Mouse (Mus musculus): Measurements from ENCODE around the gene Gm6583.

Gene Gm6583

DNA sequence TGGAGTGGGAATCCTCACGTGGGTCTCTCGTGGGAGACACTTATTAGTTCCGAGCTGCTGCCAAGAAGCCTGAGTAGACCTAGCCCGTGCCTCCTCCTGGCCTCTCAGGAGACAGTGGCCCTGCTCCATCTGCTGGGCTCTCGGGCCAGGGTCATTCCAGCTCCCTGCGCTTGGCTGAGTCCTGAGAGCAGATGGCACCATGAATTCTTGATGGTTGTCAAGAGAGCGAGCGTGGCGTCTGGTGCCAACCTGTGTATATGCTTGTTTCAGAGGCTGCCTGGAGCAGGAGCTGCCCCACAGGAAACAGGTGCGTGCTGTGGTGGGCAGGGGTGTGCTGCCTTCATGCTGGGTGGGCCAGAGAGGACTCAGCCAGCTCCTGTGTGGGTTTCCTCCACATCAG is 12.8 kb upstream of the Gm6583 start:
- no peak for DNase-seq (ENCODE audit: low read depth, low spot score)

DNA sequence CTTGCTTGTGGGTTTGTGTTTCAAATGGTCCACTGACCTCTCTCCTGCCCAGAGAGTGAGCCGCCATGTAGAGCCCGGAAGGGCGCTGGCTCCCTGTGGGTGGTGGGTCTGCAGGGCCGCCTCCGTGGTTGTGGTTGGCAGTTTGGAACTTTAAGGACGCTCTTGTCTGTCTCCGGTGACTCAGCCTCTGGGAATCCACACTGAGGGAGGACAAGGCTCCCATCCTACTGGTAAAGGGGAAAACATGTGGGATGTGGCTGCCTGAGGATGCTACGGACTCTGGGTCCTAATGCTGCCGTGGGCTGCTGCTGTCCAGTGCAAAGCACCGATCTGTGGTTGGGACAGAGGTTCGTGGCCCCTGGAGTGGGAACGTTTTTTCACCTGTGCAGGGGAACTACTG is 12.1 kb upstream of the Gm6583 start:
- DNase-seq (ENCODE audit: low read depth, low spot score), result no peak

DNA sequence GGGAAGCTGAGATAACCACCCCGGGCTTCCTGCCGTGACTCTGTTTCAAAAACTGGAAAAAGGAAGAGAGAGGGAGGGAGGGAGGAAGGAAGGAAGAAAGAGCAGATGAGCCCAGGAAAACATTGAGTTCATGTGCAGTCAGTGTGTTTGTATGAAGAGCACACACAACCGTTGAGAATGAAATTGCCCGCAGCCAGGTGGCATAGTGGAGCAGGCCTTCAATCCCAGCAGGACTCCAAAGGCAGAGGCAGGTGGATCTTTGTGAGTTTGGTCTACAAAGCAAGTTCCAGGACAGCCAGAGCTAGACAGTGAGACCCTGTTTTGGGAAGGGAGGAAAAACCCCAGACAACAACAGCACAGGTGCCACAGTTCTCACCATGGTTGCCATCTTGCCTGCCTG is 11.5 kb upstream of the Gm6583 start:
- DNase-seq (ENCODE audit: low read depth, low spot score), result no peak

DNA sequence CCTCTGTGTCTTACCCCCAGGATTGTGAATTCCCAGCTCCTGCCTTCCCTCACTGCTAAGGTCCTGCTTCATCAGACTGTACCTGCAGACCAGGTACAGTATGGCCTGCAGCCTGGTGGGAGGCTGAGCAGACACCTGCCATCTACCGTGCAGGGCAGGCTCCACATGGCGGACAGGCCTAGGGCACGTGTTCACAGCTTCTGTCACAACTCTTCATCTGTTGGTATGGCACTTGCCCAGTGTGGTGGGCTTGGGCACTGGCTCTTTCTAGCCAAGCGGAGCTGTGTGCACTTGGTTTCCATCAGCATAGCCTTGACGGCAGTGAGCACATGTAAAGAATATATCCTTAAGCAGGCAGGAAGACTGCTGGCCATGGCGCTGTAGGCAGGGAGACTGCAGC is 11.0 kb upstream of the Gm6583 start:
- no peak for DNase-seq (ENCODE audit: low read depth, low spot score)

DNA sequence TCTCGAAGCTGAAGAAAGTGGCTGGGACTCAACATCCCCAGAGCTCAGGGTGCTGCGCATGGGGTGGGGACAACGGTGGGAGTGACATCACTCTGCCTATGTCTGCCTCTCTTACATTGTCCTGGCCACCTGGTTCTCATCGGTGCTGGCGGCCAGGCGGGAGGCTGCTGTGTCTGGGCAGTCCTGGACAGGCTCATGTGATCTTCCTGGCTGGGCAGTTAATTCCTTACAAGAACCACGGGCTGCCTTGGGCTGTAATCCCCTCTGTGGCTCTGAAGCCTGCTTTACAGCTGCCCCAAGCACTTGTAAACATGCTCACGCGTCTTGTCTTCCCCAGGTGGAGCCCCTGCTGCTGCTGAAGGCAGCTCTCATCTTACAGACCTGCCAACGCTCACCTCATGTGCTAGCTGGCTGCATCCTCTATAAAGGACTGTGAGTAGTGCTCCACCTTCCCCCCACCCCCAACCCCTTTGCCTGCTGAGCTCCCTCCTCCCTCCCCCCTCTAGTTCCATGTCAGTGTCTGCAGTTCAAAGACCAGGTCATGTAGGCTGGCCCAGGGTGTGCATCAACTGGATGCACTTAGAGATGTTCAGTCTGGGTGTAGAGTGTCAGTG is 8.5 kb upstream of the Gm6583 start:
- peak; percentile 23 for DNase-seq (ENCODE audit: low read depth, low spot score)

DNA sequence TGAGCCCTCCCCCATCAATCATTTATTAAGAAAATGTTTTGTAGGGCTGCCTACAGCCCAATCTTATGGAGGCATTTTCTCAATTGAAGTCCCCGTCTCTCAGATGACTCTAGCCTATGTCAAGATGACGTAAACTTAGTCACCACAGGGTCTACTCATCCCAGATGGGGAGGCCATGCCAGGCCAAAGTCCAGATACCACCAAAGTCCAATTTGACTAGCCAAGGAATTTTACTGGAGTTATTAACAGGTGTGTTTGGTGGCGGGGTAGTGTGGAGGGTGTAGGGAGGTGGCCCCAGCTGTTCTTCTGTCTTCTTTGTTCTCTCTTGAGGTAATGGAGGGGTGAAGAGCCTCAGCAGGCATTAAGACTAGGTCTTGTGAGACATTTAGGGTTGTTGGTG is 4.2 kb upstream of the Gm6583 start:
- DNase-seq (ENCODE audit: low read depth, low spot score), result no peak

DNA sequence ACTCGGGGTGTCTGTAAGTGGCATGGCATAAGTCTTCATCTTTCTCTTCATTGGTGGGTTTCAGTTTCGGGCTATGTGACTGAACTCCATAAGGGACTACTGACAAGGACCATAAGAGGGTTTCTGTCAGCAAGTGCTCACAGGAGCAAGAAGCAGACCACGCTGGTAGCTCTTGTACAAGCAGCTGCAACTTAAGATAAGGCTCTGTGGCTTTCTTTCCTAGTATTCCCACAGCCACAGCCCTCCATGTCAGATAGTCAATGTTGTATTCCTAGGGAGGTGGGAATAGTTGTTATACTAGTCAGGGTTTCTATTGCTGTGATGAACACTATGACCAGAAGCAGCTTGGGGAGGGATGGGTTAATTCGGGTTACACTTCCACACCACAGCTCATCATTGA is 3.7 kb upstream of the Gm6583 start:
- DNase-seq (ENCODE audit: low read depth, low spot score), result no peak

DNA sequence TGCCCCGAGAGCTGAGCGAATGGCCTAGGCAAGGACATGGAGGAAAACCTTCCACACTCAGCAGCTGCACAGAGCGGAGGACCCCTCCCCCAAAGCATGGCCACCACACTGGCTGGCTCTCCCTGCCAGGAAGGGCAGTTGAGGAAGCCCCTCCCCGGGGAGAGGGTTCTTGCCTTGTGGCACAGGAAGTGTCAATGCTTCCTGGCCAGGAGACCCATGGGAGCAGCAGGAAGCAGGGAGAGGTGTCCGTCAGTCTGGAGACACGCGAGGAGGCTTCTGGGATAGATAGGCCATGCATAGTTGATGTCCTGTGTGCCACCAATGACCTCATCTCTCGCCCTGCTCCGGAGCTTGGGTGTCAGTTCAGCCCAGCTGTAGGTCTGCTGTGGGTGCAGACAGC is 489 bp upstream of the Gm6583 start:
- no peak for DNase-seq (ENCODE audit: low read depth, low spot score)

DNA sequence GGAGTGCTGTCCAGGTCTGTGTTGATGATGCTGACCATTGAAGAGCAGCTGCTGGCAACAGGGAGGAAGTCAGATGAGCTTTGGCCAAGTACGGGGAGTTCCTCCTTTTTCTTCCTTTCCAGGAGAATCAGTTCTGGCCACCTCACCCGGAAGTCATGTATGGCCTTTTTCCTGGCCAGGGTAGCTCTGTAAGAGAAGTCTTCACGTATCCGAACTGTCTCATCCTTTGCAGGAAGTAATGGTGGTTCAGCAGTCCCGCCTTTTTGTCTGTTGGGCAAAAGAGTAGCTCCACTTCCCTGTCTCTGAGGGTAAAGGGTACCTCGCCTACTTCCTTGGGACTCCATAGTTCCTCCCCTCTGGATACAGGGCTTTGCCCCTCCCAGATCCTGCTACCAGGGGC is 340 bp downstream of the Gm6583 start:
- DNase-seq (ENCODE audit: low read depth, low spot score), result no peak

DNA sequence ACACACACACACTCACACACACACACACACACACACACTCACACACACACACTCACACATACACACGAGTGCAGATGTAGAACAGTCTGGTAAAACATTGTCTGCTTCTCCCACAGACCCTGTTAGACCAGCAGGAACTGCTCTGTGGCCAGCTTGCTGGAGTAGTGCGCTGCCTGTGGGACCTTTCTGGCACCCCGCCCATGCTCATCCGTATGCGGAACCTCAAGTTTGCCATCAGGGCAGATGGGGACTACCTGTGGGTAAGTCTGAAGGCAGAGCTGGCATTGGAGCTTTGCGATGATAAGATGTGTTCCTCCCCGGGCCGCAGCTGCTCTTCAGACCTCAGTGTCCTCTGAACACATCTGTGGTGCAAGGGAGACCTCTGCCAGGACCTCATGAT is 6.7 kb downstream of the Gm6583 start:
- no peak for DNase-seq (ENCODE audit: low read depth, low spot score)

DNA sequence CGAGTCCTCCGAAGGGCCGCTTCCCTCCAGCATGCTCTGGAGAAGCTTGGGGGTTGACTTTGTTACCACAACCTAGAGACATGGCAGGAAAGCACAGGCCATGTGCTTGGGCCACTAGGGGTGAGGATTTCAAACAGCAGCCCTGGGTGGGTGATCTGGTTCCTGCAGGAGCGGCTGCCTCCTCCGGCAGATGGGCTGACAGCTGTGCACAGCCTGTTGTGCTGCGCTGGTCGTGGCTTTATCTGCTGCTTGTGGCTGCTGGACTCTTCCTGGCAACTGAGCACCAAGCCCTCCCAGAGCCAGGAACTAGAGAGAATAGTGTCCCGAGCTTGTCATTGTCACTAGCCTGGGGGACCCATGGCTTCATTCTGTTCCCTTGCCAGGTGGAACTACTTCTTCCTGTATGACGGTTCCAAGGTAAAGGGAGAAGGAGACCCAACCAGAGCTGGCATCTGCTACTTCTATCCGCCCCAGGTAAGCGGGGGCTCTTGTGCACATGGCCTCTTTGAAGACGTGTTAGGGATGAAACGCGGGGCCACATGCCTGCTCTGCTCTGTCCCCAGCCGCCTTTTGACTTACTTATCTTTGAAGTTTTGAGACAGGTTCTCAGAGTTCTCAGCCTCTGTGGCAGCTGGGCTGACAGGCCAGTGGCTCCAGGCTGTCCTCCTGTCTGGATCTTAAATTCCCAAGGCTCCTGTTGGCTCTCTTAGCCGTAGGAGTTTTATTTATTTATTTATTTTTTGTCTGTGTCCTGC is 9.4 kb downstream of the Gm6583 start:
- DNase-seq (ENCODE audit: low read depth, low spot score), result no peak

DNA sequence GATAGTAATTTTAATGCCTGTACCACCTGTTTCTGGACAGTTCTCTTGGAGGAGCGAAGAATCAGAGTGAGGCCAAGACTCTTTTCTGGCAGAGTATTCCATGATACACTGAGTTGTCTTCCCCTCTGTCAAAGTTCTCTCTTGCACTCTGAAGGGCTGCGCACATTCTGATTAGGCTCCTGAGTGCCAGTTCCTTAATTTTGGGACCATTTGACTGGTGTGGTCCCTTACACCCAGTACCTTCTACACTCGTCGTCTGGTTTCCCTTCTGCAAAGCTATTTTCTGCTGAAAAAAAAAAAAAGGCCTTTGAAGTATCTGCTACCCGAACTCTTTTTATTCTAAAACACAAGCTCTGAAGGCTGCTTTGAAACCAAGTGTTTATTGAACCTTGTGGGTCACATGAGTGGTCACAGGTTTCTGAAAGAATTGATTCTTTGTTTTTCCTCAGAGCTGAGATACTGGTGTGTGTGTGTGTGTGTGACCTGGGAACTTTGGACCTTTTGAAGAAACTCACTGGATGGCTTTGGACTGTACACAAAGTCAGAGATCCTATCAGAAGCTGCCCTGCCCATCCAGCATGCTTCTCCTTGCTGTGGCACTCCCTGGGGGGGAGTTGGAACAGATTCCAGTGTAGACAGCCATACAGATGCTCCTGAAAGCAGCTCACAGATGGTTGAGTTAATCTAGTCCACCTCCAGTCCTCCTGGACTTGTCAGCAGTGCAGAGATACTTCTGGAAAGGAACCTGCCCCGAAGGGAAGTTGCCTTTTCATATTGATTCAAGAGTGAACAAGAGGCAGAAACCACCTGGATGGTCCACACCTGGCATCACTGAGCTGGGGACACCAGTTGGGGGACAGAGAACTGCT is 11.5 kb downstream of the Gm6583 start:
- no peak for DNase-seq (ENCODE audit: low read depth, low spot score)

DNA sequence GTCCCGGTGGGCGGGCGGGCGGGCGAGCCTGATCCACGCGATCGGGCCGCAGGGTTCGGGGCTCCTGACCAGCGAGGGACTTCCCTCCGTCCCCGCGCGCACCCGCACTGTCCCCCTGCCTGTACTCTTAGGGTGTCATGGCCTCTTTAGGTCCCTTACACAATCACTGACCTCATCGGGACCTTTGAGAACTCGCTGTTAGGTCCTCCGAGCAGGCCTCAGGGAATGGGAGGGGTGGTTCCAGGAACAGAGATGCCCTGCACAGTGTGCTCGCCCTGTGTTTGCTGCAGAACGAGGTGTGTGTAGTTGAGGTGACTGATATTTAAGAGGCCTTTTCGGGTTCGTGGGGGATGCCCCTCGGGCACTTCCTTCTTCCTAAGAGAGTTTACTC is 12.6 kb downstream of the Gm6583 start:
- DNase-seq (ENCODE audit: low read depth, low spot score), result peak; percentile 13

DNA sequence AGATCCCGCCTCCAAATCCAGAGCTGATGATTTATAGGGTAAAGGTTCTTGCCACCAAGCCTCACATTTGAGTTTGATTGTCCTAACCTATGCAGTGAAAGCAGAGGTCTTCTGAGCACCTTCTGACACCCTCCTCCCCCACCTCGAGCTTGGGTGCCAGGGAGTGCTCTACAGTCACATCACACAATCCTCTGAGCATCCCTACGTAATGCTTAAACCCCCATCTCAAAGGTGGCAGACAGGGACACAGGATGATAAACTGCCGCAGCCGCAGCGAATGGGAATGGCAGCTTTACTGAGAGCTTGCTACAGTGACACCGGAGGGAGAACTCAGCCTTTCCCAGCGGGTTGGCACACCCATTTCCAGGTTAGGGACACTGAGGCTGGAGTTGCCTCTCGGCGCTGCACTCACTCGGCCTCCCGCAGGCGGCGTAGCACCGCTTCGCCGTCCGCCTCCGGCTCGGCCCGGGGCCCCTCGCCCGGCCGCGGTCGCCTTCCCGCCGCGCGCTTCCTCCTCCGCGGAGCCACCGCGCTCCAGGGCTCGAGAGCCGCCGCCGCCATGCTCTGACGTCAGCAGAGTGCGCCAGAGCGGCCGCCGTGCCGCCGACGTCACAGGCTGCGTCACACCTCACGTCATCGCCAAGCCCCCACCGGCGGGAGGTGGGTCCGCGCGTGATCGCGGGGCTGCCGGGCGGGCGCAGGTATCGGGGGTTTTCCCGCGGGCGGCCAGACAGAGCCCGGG is 13.2 kb downstream of the Gm6583 start, which contains the start of the genes Srrd and Hps4:
Gene Srrd (minus strand): TSS at position 578 of the 742 bp plus-strand sequence.
Gene Hps4 (plus strand): TSS at position 621 of the 742 bp plus-strand sequence.
- DNase-seq (ENCODE audit: low read depth, low spot score), result peak; percentile 84

DNA sequence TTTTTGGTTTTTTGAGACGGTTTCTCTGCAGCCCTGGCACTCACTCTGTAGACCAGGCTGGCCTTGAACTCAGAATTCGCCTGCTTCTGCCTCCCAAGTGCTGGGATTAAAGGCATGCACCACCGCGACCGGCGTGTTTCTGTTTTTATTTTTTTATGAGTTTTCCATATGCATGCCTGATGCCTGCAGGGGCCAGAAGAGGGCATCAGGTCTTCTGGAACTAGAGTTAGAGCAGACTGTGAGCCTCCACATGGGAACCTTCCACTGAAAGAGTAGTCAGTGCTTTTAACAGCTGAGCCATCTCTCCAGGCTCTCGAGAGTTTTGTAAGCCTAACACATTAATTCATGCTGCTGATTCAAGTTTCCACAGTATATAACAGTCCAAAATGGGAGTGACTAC is 16.6 kb downstream of the Gm6583 start:
- no peak for DNase-seq (ENCODE audit: low read depth, low spot score)

DNA sequence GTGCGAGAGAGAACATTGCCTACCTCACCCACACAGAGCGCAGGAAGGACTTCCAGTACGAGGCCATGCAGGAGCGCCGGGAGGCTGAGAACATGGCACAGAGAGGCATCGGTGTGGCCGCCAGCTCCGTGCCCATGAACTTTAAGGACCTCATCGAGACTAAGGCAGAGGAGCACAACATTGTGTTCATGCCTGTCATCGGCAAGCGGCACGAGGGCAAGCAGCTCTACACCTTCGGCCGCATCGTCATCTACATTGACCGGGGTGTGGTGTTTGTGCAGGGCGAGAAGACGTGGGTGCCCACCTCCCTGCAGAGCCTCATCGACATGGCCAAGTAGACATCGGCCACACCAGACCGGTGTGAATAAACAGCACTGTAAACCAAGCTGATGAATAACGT is 18.8 kb downstream of the Gm6583 start:
- no peak for DNase-seq (ENCODE audit: low read depth, low spot score)

DNA sequence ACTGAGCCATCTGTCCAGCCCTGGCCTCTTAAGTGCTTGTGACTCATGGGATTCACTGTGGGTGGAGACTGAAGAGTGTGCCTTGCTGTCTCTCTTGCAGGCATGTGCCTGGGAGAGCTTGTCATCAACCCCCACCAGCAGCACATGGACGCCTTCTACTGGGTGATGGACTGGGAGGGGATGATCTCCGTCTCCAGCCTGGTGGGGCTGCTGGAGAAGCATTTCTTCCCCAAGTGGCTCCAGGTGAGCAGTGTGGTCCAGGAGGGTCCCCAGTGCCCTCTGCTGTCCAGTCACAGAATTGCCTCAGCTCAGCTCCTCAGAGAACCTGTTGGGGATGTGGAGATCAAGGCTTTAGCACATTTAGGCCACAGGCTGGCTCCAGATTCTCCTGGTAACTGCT is 20.4 kb downstream of the Gm6583 start:
- peak; percentile 41 for DNase-seq (ENCODE audit: low read depth, low spot score)

DNA sequence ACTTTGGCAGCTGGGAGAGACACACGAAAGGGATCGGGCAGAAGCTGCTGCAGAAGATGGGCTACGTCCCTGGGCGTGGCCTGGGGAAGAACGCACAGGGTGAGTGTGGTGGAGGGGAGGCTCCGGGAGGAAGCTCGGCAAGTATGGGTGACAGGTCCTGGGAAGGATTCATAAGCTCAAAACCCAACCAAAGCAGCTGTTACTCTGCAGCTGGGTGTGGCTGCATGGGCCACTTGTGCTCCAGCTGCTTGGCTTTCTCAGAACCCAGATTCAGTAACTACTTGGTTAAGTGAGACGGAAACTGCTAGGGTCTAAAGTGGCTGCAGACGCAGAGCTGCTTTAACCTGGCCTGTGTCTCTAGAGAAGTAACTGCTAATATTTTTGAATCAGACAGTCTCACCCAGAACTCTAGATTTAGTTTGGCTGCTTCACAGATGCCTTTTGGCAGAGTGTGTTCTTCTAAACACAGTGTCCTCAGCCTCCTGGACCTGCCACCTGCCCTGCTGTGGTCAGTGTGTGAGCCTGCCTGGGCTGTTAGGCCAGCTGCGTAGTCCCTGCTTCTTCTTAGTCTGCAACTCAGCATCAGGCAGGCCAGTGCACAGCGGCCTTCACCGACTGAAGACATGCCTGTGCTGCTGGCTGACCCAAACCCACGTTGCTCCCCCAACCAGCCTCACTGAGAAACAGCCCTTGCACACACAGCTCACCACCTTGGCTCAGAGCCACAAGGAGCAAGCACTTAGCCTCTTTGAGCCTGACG is 25.8 kb downstream of the Gm6583 start:
- no peak for DNase-seq (ENCODE audit: low read depth, low spot score)

DNA sequence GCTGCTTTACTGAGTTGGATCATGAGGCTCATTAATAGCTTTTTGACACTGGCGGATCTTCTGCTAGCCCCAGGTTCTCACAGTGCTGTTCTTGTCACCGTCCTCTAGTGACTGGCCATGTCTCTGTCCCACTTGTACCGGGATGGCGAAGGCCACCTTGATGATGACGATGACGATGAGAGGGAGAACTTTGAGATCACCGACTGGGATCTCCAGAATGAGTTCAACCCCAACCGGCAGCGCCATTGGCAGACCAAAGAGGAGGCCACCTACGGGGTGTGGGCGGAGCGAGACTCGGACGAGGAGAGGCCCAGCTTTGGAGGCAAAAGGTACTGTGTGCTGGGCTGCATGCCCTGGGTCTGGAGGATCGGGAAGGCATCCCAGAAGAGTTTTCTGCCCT is 28.0 kb downstream of the Gm6583 start:
- no peak for DNase-seq (ENCODE audit: low read depth, low spot score)

DNA sequence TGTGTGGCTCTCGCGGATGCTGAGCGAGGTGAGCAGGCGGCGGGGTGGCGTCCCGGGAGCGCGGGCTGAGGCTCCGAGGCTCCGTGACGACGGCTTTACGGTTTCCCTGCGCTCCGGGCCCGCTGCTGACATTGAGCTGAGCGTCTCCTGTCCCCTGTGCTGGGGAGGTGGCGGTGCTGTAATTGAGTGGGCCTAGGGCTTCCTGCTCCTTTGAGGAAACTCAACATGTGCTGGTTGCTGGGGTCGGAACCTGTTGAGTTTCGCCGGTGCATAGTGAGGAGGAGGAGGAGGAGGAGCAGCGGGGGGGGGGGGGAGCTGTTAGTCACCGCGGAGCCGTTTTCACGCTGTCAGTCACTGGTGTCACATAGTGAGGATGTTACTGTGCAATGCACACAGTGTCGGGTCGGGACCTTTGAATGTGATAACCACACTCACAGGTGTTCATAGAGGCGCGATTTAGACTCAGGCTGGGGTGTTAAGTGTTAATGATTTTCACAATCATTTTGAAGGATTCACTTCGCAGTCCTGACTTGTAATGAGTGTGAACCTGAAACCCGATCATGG is 29.3 kb downstream of the Gm6583 start:
- DNase-seq (ENCODE audit: low read depth, low spot score), result no peak
